Comparison of ENCODE assay signal across 19 mouse cellular contexts in genomic region chr16:50601947-50602346, GRCm38 (mm10). TPM values are rescaled to one million over a fixed set of nuclear protein-coding genes. Genes with fewer than 3 reads are reported as not detected.
"Had no signal": no experiment of that assay in that cellular context is flagged by ENCODE, and none has a peak within 500 bp of the region (broad histone marks: within the 10 kb centered on the region; RNA-seq: fewer than 3 reads in every experiment).

No protein-coding gene starts in this region.

- H3K27ac ChIP-seq: limb, embryonic 12.5 days; liver, embryonic 12.5 days; midbrain, embryonic 10.5 days; neural tube, embryonic 15.5 days had no signal

- H3K4me2 ChIP-seq: limb, embryonic 12.5 days; liver, embryonic 12.5 days; lung, embryonic 14.5 days; neural tube, embryonic 15.5 days had no signal

- H3K4me1 ChIP-seq: limb, embryonic 12.5 days; liver, embryonic 12.5 days; midbrain, embryonic 10.5 days; neural tube, embryonic 15.5 days had no signal

- H3K9me3 ChIP-seq: limb, embryonic 12.5 days; liver, embryonic 12.5 days; midbrain, embryonic 10.5 days; neural tube, embryonic 15.5 days had no signal

- H3K4me3 ChIP-seq: limb, embryonic 12.5 days; liver, embryonic 12.5 days; midbrain, embryonic 10.5 days; myocyte; neural tube, embryonic 15.5 days had no signal

- DNase-seq: kidney, postnatal 10 days; layer of hippocampus, postnatal 36 days; lung, embryonic 14.5 days; lung, postnatal 10 days; lung, postnatal 4 days; midbrain, embryonic 14.5 days; right cerebral cortex, adult 18-20 months; right cerebral cortex, postnatal 25 days; thymus, postnatal 36 days had no signal

- H3K36me3 ChIP-seq: limb, embryonic 12.5 days; liver, embryonic 12.5 days; midbrain, embryonic 10.5 days; neural tube, embryonic 15.5 days had no signal

- H3K27me3 ChIP-seq: limb, embryonic 12.5 days; liver, embryonic 12.5 days; neural tube, embryonic 15.5 days had no signal

- H3K9ac ChIP-seq: limb, embryonic 12.5 days; liver, embryonic 12.5 days; lung, embryonic 14.5 days; neural tube, embryonic 15.5 days had no signal

- ATAC-seq: liver, embryonic 12.5 days had no signal

RNA-seq across cellular contexts. Expression of gene Ccdc54, which starts 11.0 kb away (rescaled TPM):
- polyA plus RNA-seq: limb, embryonic 12.5 days; liver, embryonic 12.5 days; liver, embryonic 16.5 days; lung, embryonic 14.5 days; midbrain, embryonic 10.5 days; midbrain, embryonic 14.5 days; myocyte; neural tube, embryonic 11.5 days; neural tube, embryonic 15.5 days; small intestine, adult 2 months; stomach, embryonic 16.5 days; thymus, postnatal 0 days had no signal
